Mouse (Mus musculus): ENCODE measurements around the gene Cflar.

The Cflar gene

DNA sequence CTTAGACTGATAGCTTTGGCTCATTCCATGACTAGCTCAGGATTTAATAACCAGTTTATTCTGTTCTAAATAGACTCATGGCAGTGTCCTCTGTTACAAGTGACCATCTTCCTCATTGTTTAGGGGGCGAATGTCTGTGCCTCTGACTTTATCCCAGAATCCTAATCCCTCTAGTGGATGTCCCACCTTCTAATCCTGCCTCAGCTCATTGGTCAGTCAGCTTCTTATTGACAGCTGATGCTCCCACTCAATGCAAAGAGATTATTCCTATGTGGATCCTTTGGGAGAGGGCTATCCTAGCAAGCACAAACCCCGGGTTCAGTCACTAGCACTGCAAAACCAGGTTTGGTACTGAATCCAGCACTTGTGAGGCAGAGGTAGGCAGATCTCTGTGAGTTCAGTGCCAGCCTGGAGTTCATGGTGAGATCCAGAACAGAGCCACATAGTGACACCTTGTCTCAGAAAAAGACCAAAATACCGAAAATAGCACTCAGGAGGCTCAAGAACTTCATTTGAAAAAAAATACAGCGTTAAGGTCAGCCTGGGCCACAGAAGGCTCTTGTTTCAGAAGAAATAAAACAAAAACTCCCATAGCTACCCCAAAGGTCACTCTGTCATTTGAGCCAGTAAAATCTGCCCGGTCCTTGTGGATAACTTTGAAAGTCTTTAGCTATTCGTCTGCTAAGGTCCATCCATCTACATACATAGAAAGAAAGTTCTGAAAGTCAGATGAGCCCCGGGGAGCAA is 11.9 kb downstream of the Cflar start:
- in situ Hi-C loops (cut with MboI; ENCODE audit: unreplicated experiment in 2 of 2): loop anchor here (25.0 kb wide), 2 partner anchors 711 to 736 kb away; partner anchors contain the start of genes Kctd18 (in 1 of the 2) and Sgo2a (in 1 of the 2)

DNA sequence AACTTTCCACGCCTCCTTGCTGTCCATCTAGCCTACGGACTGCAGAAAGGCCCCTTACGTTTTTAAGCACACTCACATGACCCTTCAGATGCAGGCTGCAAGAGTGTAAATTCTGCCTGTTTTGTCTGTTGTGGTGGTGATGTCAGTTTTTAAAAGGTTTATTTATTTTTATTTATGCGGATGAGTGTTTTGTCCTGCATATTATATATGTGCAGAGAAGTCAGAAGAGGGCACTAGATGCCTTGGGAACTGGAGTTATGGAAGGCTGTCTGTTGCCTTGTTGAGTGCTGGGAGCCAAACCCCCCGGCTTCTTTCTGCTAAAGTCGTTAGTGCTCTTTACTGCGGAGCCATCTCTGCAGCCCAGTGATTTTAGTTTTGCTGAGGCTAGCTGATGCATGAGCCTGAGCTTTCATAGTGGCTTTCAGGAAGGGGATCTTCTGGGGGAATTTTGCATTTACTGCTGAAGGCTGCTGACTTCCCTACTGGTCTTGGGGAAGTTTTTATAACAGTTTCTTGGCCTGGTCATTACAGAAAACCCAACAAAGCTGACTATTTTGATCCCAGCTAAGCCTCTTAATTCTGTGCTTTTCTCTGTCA is 12.6 kb downstream of the Cflar start:
- in situ Hi-C loops (cut with MboI; ENCODE audit: unreplicated experiment in 2 of 2): loop anchor here (25.0 kb wide), 2 partner anchors 712 to 737 kb away; partner anchors contain the start of genes Kctd18 (in 1 of the 2) and Sgo2a (in 1 of the 2)

DNA sequence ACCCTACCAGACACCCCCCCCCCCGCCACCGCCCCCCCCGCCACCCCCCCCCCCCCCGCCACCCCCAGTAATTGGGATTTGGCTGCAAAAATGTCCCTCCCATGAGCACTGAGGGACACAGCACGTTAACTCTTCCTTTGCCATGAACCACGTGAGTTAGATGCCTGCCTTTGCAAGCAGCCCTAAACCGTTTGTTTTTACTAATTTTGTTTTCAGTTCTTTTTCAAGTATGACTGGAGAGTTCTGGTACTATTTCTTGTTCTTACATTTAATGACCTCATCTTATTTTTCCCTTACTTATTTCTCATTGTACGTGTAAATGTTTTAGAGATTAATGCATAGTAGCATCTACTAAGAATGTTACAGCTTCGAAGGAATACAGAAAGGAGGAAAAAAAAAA is 13.2 kb downstream of the Cflar start:
- in situ Hi-C loops (cut with MboI; ENCODE audit: unreplicated experiment in 2 of 2): loop anchor here (25.0 kb wide), 2 partner anchors 712 to 737 kb away; partner anchors contain the start of genes Kctd18 (in 1 of the 2) and Sgo2a (in 1 of the 2)

DNA sequence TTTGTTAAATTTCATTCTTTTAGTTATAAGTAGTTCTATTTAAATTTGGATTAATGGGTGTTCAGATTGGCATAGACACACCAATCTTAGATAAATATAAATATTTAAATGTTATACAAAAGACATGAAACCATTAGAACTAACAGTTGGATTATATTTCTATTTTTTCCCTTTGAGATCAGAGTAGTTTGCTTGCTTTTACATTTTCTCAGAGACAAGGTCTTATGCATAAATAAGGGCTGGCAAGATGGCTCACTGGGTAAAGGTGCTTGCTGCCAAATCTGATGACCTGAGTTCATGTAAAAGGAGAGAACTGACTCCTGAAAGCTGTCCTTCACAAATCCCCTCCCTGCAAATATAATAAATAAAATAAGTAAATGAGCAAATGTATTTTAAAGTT is 13.8 kb downstream of the Cflar start:
- in situ Hi-C loops (cut with MboI; ENCODE audit: unreplicated experiment in 2 of 2): no loop called here

- in situ Hi-C loops (cut with MboI; ENCODE audit: unreplicated experiment in 2 of 2): no loop called here
Measured at GRCm38 (mm10) chr1:58725767-58726166, 14.5 kb downstream of the Cflar start.

GRCm38 (mm10) chr1:58727019-58727746 is 15.9 kb downstream of the Cflar start:
- in situ Hi-C loops (cut with MboI; ENCODE audit: unreplicated experiment in 2 of 2): no loop called here

GRCm38 (mm10) chr1:58727747-58728589 is 16.7 kb downstream of the Cflar start:
- in situ Hi-C loops (cut with MboI; ENCODE audit: unreplicated experiment in 2 of 2): no loop called here

DNA sequence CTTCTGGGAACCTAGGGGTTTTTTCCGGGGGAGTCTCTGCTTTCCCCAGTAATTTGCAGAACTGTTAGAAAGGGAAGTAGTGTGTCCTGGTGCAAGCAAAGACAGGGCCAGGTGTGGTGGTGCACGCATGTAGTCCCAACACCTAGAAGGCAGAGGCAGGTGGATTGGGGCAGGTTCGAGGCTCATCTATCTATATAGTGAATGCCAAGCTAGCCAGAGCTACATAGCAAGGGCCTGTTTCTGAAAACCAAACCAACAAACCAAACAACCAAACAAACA is 17.2 kb downstream of the Cflar start:
- in situ Hi-C loops (cut with MboI; ENCODE audit: unreplicated experiment in 2 of 2): no loop called here

DNA sequence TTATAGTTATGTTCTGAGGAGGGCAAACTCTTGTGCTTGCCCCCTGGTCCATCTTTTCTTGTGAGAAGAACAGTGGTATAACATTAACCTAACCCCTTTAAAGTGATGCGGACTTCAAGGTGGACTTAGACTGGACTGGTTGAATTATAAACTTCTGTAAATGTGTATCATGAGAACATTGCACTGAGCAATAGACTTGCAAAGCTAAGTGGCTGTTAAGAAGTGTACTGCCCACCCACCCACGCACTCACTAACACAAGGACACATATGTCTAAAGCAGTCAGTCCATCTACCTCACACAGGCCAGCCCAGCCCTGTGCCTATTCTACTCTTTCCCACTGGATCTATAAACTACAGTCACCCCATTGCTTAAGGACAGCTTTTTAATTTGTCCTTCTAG is 22.3 kb downstream of the Cflar start:
- in situ Hi-C loops (cut with MboI; ENCODE audit: unreplicated experiment in 2 of 2): no loop called here

DNA sequence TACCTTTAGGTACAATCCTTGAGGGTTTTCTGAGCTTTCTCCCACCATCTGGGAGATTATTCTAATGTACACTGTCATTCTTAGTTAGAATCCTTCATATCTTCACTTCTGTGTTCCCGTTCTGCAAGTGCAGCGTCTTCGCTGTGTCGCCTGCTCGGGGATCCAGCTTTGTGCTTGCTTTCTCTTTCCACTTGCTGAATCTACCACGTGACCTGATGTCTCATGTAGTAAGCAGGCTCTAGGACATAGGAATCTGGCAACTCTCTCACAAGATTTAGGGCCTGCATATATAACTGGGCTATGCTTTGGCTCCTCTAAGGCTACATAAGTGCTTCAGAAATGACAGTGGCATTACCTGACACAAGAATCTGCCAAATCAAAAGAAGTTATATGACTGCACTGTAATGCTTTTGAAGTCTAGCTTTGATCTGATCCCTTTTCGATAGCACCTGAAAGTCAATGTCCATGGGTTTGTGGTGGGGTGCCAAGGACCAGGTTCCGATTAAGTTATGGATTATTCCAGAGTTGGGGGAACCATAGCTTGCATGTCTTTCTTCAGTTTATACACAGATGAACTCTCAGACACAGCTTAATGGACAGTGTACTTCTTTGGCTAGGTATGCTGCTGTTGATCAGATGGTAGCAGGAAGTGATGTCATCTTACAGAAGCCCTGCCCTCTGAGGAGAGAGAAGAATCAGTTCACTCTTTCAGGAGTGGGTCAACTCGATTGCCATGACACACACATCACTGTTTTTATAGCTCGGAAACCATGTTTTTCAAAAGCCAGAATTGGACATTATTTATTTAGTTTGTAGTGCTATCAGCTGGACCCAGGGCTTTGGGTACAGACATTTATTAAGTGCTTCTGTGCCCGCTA is 23.0 kb downstream of the Cflar start:
- in situ Hi-C loops (cut with MboI; ENCODE audit: unreplicated experiment in 2 of 2): no loop called here

DNA sequence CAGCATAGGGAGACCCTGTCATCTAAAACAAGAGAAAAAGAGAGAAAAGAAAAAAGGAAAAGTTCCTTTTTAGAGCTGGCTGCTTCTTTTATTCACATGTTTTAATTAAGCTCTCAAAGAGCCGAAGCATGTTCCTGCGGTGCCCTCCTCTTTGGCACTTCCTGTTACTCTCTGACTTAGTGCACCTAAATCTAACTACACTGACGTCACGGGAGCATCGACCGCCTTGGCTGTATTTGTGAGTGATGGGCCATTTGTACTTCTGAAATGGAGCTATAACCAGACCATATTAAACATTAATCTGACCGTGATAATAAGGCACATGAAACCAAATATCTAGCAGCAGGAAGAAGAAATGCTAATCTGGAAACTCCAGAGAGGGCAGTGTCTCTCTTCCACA is 24.7 kb downstream of the Cflar start:
- in situ Hi-C loops (cut with MboI; ENCODE audit: unreplicated experiment in 2 of 2): no loop called here

GRCm38 (mm10) chr1:58736968-58737367 is 25.7 kb downstream of the Cflar start:
- in situ Hi-C loops (cut with MboI; ENCODE audit: unreplicated experiment in 2 of 2): no loop called here

DNA sequence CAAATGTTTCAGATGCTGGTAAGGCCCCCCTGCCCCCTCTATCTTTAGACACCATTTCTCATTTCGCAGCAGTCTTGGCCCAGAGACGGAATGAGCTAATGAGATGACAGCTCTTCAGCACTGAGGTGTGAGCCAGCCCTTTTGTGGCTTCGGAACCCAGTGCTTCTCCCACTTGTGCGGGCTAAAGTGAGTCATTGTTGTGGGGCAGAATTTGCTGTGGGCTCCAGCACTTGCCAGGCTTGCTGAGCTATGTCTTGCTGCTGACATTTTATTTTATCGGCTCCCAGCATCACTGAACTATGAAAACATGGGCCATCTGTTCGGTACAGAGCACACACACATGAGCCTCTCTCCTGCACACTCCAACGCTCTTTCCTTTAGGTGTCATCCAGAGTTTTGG is 28.2 kb downstream of the Cflar start:
- in situ Hi-C loops (cut with MboI; ENCODE audit: unreplicated experiment in 2 of 2): no loop called here

DNA sequence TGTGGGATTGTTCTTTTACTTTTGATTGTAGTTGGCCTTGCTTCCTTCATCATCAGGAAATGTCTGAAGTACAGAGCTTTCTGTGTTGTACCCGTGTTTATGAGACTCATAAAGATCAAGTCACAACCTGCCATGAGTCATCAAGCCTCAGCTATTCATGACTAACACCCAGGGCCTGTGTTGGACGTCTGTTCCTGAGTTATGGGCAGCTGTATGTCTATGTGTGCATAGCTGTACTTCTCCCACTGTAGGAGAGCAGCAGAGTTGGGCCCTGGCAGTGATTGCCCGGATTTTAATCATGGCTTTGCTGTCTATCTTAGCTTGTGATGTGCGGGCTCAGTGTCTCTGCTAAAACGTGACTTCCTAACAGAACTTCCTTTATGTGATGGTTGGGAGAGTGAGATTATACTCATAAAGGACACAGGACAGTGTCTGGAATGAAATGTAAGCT is 31.3 kb downstream of the Cflar start:
- in situ Hi-C loops (cut with MboI; ENCODE audit: unreplicated experiment in 2 of 2): no loop called here

DNA sequence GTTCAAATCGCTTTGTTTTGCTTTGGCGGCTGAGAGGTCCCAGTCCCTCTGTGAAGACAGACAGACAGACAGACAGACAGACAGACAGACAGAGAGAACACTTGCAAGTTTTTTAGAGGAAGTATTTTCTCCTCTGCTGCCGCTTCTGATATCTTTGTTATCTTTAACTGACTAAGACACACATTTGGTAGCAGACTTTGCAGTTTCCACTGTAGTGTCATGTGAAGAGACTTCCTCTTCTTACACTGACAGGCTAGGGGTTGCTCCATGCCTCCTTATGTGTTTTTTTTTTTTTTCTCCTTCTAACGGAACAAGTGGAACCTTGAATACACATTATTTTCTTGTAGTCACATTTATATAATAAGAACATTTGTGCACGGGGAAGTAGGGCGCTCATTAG is 31.9 kb downstream of the Cflar start:
- in situ Hi-C loops (cut with MboI; ENCODE audit: unreplicated experiment in 2 of 2): no loop called here

DNA sequence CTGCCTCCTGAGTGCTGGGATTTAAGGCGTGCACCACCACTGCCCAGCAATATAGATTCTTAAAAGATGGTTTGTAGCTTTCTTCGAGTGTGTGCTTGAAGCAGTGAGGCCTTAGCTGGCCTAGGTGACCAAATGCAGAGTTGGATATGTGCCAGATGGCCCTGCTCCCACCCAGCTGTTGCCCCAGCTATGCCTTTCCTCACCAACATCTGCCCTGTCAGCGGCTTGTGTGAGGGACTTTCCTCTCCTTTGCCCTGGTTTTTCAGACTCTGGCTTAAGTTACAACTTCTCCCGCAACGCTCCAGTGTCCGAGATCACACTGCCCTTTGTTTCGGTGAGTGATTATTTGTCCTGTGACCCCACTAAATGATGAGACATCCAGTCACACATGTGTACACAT is 33.3 kb downstream of the Cflar start:
- in situ Hi-C loops (cut with MboI; ENCODE audit: unreplicated experiment in 2 of 2): loop anchor here in 1 of 2 experiments (5.0 kb wide), 1 partner anchor 177 kb away; no protein-coding TSS in a partner anchor

- in situ Hi-C loops (cut with MboI; ENCODE audit: unreplicated experiment in 2 of 2): loop anchor here in 1 of 2 experiments (5.0 kb wide), 1 partner anchor 180 kb away; no protein-coding TSS in a partner anchor
Measured at GRCm38 (mm10) chr1:58746880-58747279, 35.6 kb downstream of the Cflar start.

DNA sequence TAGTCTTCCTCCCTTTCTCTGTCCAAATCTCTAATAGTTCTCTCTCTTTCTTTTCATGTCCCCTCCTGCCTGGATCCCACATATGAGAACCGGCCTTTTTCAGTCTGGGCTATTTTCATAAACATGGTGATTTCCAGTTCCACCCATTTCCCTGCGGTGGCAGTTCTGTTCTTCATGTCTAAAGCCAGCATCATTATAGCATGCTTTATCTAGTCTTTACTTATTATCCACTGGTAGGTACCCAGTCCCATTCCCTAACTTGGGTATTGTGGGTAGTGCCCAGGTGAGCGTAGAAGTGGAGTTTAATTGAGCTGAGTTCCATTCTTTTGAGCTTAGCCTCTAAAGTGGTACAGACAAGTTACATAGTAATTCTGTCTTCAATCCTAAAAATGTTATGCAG is 48.1 kb downstream of the Cflar start:
- in situ Hi-C loops (cut with MboI; ENCODE audit: unreplicated experiment in 2 of 2): loop anchor here in 1 of 2 experiments (25.0 kb wide), 2 partner anchors 478 to 728 kb away; partner anchors contain the start of genes Als2 and Fzd7

DNA sequence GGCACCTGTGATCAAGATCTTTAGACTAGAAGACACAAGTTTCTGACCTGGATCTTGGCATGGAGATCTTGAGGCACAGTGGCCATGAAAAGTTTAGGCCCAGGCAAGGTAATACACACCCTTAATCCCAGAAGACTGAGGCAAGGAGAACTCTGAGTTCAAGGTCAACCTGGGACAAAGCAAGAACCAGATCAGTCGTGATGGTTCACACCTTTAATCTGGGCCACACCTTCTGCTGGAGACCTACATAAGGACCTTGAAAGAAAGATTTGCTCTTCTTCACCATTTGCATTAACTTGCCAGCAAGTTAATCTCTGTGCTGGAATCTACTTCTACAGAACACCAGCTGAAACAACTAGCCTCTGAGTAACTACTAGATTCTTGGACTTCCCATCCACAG is 49.3 kb downstream of the Cflar start:
- in situ Hi-C loops (cut with MboI; ENCODE audit: unreplicated experiment in 2 of 2): loop anchor here (5.0 to 25.0 kb wide), 7 partner anchors 142 to 864 kb away; partner anchors contain the start of genes Als2 (in 1 of the 2) and Fzd7 (in 1 of the 2)
